Mouse (Mus musculus): ENCODE data around the gene Peli1.

Peli1 gene

GRCm38 (mm10) chr11:21091428-21092405 is 626 bp downstream of the Peli1 start:
- in situ Hi-C loops (cut with MboI; ENCODE audit: low sequenced_read_pairs), result no loop called here

- in situ Hi-C loops (cut with MboI; ENCODE audit: low sequenced_read_pairs), result no loop called here
Observed at GRCm38 (mm10) chr11:21092621-21093020, 1.5 kb downstream of the Peli1 start.

GRCm38 (mm10) chr11:21093081-21093815 is 2.2 kb downstream of the Peli1 start:
- in situ Hi-C loops (cut with MboI; ENCODE audit: low sequenced_read_pairs), result no loop called here

- in situ Hi-C loops (cut with MboI; ENCODE audit: low sequenced_read_pairs), result no loop called here
Observed at GRCm38 (mm10) chr11:21096590-21096989, 5.5 kb downstream of the Peli1 start.

GRCm38 (mm10) chr11:21098457-21098856 is 7.4 kb downstream of the Peli1 start:
- in situ Hi-C loops (cut with MboI; ENCODE audit: low sequenced_read_pairs), result no loop called here

GRCm38 (mm10) chr11:21100704-21101103 is 9.6 kb downstream of the Peli1 start:
- in situ Hi-C loops (cut with MboI; ENCODE audit: low sequenced_read_pairs), result no loop called here

- in situ Hi-C loops (cut with MboI; ENCODE audit: low sequenced_read_pairs), result no loop called here
Observed at GRCm38 (mm10) chr11:21101286-21101685, 10.2 kb downstream of the Peli1 start.

GRCm38 (mm10) chr11:21102273-21103005 is 11.3 kb downstream of the Peli1 start:
- in situ Hi-C loops (cut with MboI; ENCODE audit: low sequenced_read_pairs), result no loop called here

- in situ Hi-C loops (cut with MboI; ENCODE audit: low sequenced_read_pairs), result no loop called here
Observed at GRCm38 (mm10) chr11:21103186-21103585, 12.1 kb downstream of the Peli1 start.

GRCm38 (mm10) chr11:21105393-21105792 is 14.3 kb downstream of the Peli1 start:
- in situ Hi-C loops (cut with MboI; ENCODE audit: low sequenced_read_pairs), result no loop called here

- in situ Hi-C loops (cut with MboI; ENCODE audit: low sequenced_read_pairs), result no loop called here
Observed at GRCm38 (mm10) chr11:21107120-21107519, 16.0 kb downstream of the Peli1 start.

- in situ Hi-C loops (cut with MboI; ENCODE audit: low sequenced_read_pairs), result no loop called here
Observed at GRCm38 (mm10) chr11:21109279-21109678, 18.2 kb downstream of the Peli1 start.

GRCm38 (mm10) chr11:21114516-21114915 is 23.4 kb downstream of the Peli1 start:
- in situ Hi-C loops (cut with MboI; ENCODE audit: low sequenced_read_pairs), result no loop called here

GRCm38 (mm10) chr11:21115804-21116203 is 24.7 kb downstream of the Peli1 start:
- in situ Hi-C loops (cut with MboI; ENCODE audit: low sequenced_read_pairs), result no loop called here

GRCm38 (mm10) chr11:21116623-21117295 is 25.7 kb downstream of the Peli1 start:
- in situ Hi-C loops (cut with MboI; ENCODE audit: low sequenced_read_pairs), result no loop called here

GRCm38 (mm10) chr11:21121737-21122136 is 30.6 kb downstream of the Peli1 start:
- in situ Hi-C loops (cut with MboI; ENCODE audit: low sequenced_read_pairs), result no loop called here

- in situ Hi-C loops (cut with MboI; ENCODE audit: low sequenced_read_pairs), result no loop called here
Observed at GRCm38 (mm10) chr11:21122399-21122798, 31.3 kb downstream of the Peli1 start.

- in situ Hi-C loops (cut with MboI; ENCODE audit: low sequenced_read_pairs), result no loop called here
Observed at GRCm38 (mm10) chr11:21131692-21132091, 40.6 kb downstream of the Peli1 start.

GRCm38 (mm10) chr11:21134875-21135451 is 43.9 kb downstream of the Peli1 start:
- in situ Hi-C loops (cut with MboI; ENCODE audit: low sequenced_read_pairs), result no loop called here

- in situ Hi-C loops (cut with MboI; ENCODE audit: low sequenced_read_pairs), result no loop called here
Observed at GRCm38 (mm10) chr11:21139453-21139852, 48.4 kb downstream of the Peli1 start.

Data from CH12F3 (cell line).